In the genomic region with DNA sequence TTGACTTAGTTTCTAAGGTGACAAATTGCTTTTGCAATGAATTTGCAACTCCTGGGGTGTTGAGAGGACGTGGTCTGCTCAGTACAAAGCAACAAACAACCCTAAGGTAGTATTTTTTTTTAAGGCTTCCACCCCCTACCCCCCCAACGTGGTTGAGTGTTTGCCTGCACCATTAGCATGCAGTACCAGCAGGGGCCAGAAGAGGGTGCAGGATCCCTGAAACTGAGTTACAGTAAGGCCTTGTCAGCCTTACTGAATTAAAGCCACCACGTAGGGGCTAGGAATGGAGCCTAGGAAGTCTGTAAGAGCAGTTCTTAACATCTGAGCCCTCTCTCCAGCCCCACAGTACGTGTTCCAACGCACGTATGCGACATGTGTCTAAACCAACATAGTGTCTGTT, we compare ENCODE assay signal across 8 mouse cellular contexts. TPM values are rescaled to one million over a fixed set of nuclear protein-coding genes. Genes with fewer than 3 reads are reported as not detected.
DNase-seq lines count a peak whose midpoint lies in the region; ATAC-seq and TF ChIP-seq lines count a peak whose summit lies in the region.

No protein-coding gene starts in this region.

- 32% methylated on average over 7 of the region's 7 CpGs for WGBS in limb, embryonic 14.5 days
- WGBS in spleen, adult 2 months: 46% methylated on average over 7 of the region's 7 CpGs

- no peaks in the 10 kb centered on the region for H3K9me3 ChIP-seq in ES-E14 (ENCODE audit: control insufficient read depth, insufficient read depth, low read depth, low read length)
- no peaks in the 10 kb centered on the region for H3K9me3 ChIP-seq in limb, embryonic 14.5 days (ENCODE audit: control insufficient read depth, low read length)

- no peak overlapping the region for H3K9ac ChIP-seq in ES-E14 (ENCODE audit: insufficient read depth, low read depth, low read length, poor library complexity, severe bottlenecking)
- H3K9ac ChIP-seq in limb, embryonic 14.5 days (ENCODE audit: low read depth, low read length, severe bottlenecking): no peak overlapping the region

- no peak overlapping the region for H3K27ac ChIP-seq in ES-E14 (ENCODE audit: insufficient read depth, low read depth, low read length, poor library complexity, severe bottlenecking)
- H3K27ac ChIP-seq in limb, embryonic 14.5 days (replicated peaks; ENCODE audit: low read depth, low read length): no peak overlapping the region
- H3K27ac ChIP-seq in spleen, adult 2 months (ENCODE audit: insufficient read depth, low read length): no peak overlapping the region

- ATAC-seq in limb, embryonic 14.5 days (ENCODE audit: low FRiP score, low read depth): no peak

- H3K27me3 ChIP-seq in limb, embryonic 14.5 days (ENCODE audit: control insufficient read depth, insufficient read depth, low read length): no peaks in the 10 kb centered on the region
- no peaks in the 10 kb centered on the region for H3K27me3 ChIP-seq in spleen, adult 2 months (ENCODE audit: control insufficient read depth, insufficient read depth, low read length)

- H3K4me3 ChIP-seq in ES-E14 (ENCODE audit: insufficient read depth in 1 of 2, low read depth in 1 of 2, low read length in 2 of 2, poor library complexity in 1 of 2, severe bottlenecking in 1 of 2): no peak overlapping the region
- no peak overlapping the region for H3K4me3 ChIP-seq in limb, embryonic 14.5 days (replicated peaks; ENCODE audit: low read length)
- H3K4me3 ChIP-seq in spleen, adult 2 months (ENCODE audit: extremely low read depth, insufficient read depth, insufficient read length): no peak overlapping the region

- DNase-seq in cerebellum, adult 18-20 months: peak; percentile 13 to 17
- no peak for DNase-seq in cerebellum, adult 9-11 months
- peak; percentile 19 for DNase-seq in layer of hippocampus, adult 11-12 months (ENCODE audit: low spot score)
- DNase-seq in layer of hippocampus, adult 9-11 months: no peak
- DNase-seq in ES-E14 (ENCODE audit: low read depth, low spot score): peak; percentile 59
- DNase-seq in embryo, embryonic 10.5 days (ENCODE audit: low spot score): peak; percentile 77
- DNase-seq in limb, embryonic 14.5 days (ENCODE audit: low spot score): peak; percentile 55
- DNase-seq in spleen, adult 2 months (ENCODE audit: low read depth in 1 of 2, low spot score in 2 of 2): peak; percentile 34 to 35

- peaks cover 0 to 10% of the 10 kb centered on the region in 2 experiments; a peak in 2 of 4 replicates for H3K4me1 ChIP-seq in ES-E14 (ENCODE audit: control insufficient read depth in 2 of 2, insufficient read depth in 2 of 2, low read length in 2 of 2, poor library complexity in 1 of 2)
- H3K4me1 ChIP-seq in limb, embryonic 14.5 days (ENCODE audit: control insufficient read depth, insufficient read depth, low read length): peaks cover 4% of the 10 kb centered on the region; the same call in 1 of the 2 replicates
- H3K4me1 ChIP-seq in spleen, adult 2 months (ENCODE audit: control insufficient read depth, insufficient read depth, insufficient read length): no peaks in the 10 kb centered on the region

- no peak overlapping the region for H3K4me2 ChIP-seq in limb, embryonic 14.5 days (replicated peaks; ENCODE audit: low read depth, low read length, severe bottlenecking)

- peak; percentile 53; the same call in 1 of the 2 replicates for TF ChIP-seq CTCF in spleen, adult 2 months (IDR thresholded peaks at IDR 0.05; ENCODE audit: extremely low read depth, insufficient read depth, insufficient read length, insufficient replicate concordance)

- H3K36me3 ChIP-seq in ES-E14 (ENCODE audit: control insufficient read depth, insufficient read depth, low read length, poor library complexity, severe bottlenecking): no peaks in the 10 kb centered on the region
- no peaks in the 10 kb centered on the region for H3K36me3 ChIP-seq in limb, embryonic 14.5 days (ENCODE audit: control insufficient read depth, insufficient read depth, low read length)
- H3K36me3 ChIP-seq in spleen, adult 2 months (ENCODE audit: control insufficient read depth, insufficient read depth, low read length): no peaks in the 10 kb centered on the region

- TF ChIP-seq POLR2A in limb, embryonic 14.5 days (IDR thresholded peaks at IDR 0.05; ENCODE audit: borderline replicate concordance, extremely low read depth, insufficient read depth, insufficient read length): no peak
- no peak for TF ChIP-seq POLR2A in spleen, adult 2 months (IDR thresholded peaks at IDR 0.05; ENCODE audit: low read depth, low read length)

- in situ Hi-C loops in ES-E14 (cut with MboI; ENCODE audit: low sequenced_read_pairs in 2 of 2, unreplicated experiment in 2 of 2): no loop called here

TF ChIP-seq in ES-E14, 5 proteins besides CTCF, POLR2A, EP300 and RAD21:
- TF ChIP-seq CHD2 (IDR thresholded peaks at IDR 0.05; ENCODE audit: low read depth, low read length): no peak
- peak; percentile 17; the same call in 1 of the 2 replicates for TF ChIP-seq ZC3H11A (IDR thresholded peaks at IDR 0.05; ENCODE audit: borderline replicate concordance, low read depth, low read length)
TF ChIP-seq in ES-E14: peak in this region for 1.

RNA-seq across cellular contexts. Expression of gene Ern2, which starts 3.5 kb away (rescaled TPM):
- total RNA-seq in ES-E14 (2012; rRNA removed): 0.11 TPM in 1 of 2 replicates, not detected in the other
- 0.05 TPM in 1 of 2 replicates, not detected in the other for polyA plus RNA-seq in limb, embryonic 14.5 days (2012; rRNA removed)
- polyA plus RNA-seq in limb, embryonic 14.5 days (2014; fragmentation: Nextera tagmentation; extraction: Ambion mirVana): not detected in 2 replicates
- 0.22 TPM in 1 of 2 replicates, not detected in the other for polyA plus RNA-seq in spleen, adult 2 months (2012; rRNA removed)

RNA-seq across cellular contexts. Expression of gene Chp2, which starts 29.8 kb away (rescaled TPM):
- total RNA-seq in ES-E14 (2012; rRNA removed): 0.16 TPM in 1 of 2 replicates, not detected in the other
- 0.15 and 0.18 TPM in 2 replicates for polyA plus RNA-seq in limb, embryonic 14.5 days (2012; rRNA removed)
- 0.18 and 0.45 TPM in 2 replicates for polyA plus RNA-seq in limb, embryonic 14.5 days (2014; fragmentation: Nextera tagmentation; extraction: Ambion mirVana)
- 1.2 and 2.7 TPM in 2 replicates for polyA plus RNA-seq in spleen, adult 2 months (2012; rRNA removed)

RNA-seq across cellular contexts. Expression of gene Plk1, which starts 30.2 kb away (rescaled TPM):
- total RNA-seq in ES-E14 (2012; rRNA removed): 66.1 and 73.8 TPM in 2 replicates
- polyA plus RNA-seq in limb, embryonic 14.5 days (2012; rRNA removed): 80.0 and 86.3 TPM in 2 replicates
- polyA plus RNA-seq in limb, embryonic 14.5 days (2014; fragmentation: Nextera tagmentation; extraction: Ambion mirVana): 78.4 and 84.6 TPM in 2 replicates
- polyA plus RNA-seq in spleen, adult 2 months (2012; rRNA removed): 11.3 and 14.9 TPM in 2 replicates

RNA-seq across cellular contexts. Expression of gene Dctn5, which starts 56.6 kb away (rescaled TPM):
- total RNA-seq in ES-E14 (2012; rRNA removed): 34.8 and 46.0 TPM in 2 replicates
- polyA plus RNA-seq in limb, embryonic 14.5 days (2012; rRNA removed): 109 and 126 TPM in 2 replicates
- 117 and 120 TPM in 2 replicates for polyA plus RNA-seq in limb, embryonic 14.5 days (2014; fragmentation: Nextera tagmentation; extraction: Ambion mirVana)
- polyA plus RNA-seq in spleen, adult 2 months (2012; rRNA removed): 54.9 and 62.0 TPM in 2 replicates

RNA-seq across cellular contexts. Expression of gene Palb2, which starts 56.7 kb away (rescaled TPM):
- 21.0 and 24.4 TPM in 2 replicates for total RNA-seq in ES-E14 (2012; rRNA removed)
- polyA plus RNA-seq in limb, embryonic 14.5 days (2012; rRNA removed): 9.1 and 10.5 TPM in 2 replicates
- polyA plus RNA-seq in limb, embryonic 14.5 days (2014; fragmentation: Nextera tagmentation; extraction: Ambion mirVana): 12.0 and 12.6 TPM in 2 replicates
- polyA plus RNA-seq in spleen, adult 2 months (2012; rRNA removed): 2.5 and 2.7 TPM in 2 replicates

Comparison
In these comparisons a context has a peak if more than half of its experiments do, and no peak if none do; other contexts are left out.
1. DNase-seq: peak in cerebellum, adult 18-20 months (2 of 2), layer of hippocampus, adult 11-12 months (single experiment), ES-E14 (single experiment), embryo, embryonic 10.5 days (single experiment), limb, embryonic 14.5 days (single experiment) and spleen, adult 2 months (2 of 2); none in cerebellum, adult 9-11 months (single experiment) and layer of hippocampus, adult 9-11 months (single experiment).